Mouse (Mus musculus) embryonic facial prominence, embryonic 10.5 days (tissue): ENCODE measurements around the gene Lrmda. TPM values are rescaled to one million over a fixed set of nuclear protein-coding genes. Genes with fewer than 3 reads are reported as not detected.

Source experiments
- DNase-seq: peaks from one replicate; pipeline ENCODE4 v3.0.0-alpha.2; 2017; ENCODE audit warnings: low spot score
- H3K27ac ChIP-seq: fragments of 300-500 bp; sonication (generic); replicated peaks from 2 replicates; pipeline ENCODE4 v1.5.1; 2016; ENCODE audit warnings: mild to moderate bottlenecking
- H3K27me3 ChIP-seq: fragments of 300-500 bp; sonication (generic); replicated peaks from 2 replicates; pipeline ENCODE4 v1.6.1; 2016; ENCODE audit warnings: low read depth, mild to moderate bottlenecking; ENCODE audit not compliant: poor library complexity, severe bottlenecking
- H3K36me3 ChIP-seq: fragments of 300-500 bp; sonication (generic); replicated peaks from 2 replicates; pipeline ENCODE4 v1.6.1; 2016; ENCODE audit warnings: mild to moderate bottlenecking, moderate library complexity
- H3K4me1 ChIP-seq: fragments of 300-500 bp; sonication (generic); 2 replicates; pipeline ENCODE4 v1.6.1; 2016
- H3K4me3 ChIP-seq: fragments of 300-500 bp; sonication (generic); 2 replicates; pipeline ENCODE4 v1.5.1; 2016; ENCODE audit warnings: mild to moderate bottlenecking, moderate library complexity
- H3K9me3 ChIP-seq: fragments of 300-500 bp; sonication (generic); 2 replicates; pipeline ENCODE4 v1.6.1; 2016; ENCODE audit warnings: mild to moderate bottlenecking
- WGBS: fragments of 180-500 bp; shearing (Covaris S2); methylation state at CpG from one replicate; pipeline ENCODE4 v1.1.7; 2016; 5-methylcytosine and 5-hydroxymethylcytosine counted together
- polyA plus RNA-seq: library from polyadenylated mRNA; unstranded; fragments of >200 nt; fragmentation: Nextera tagmentation; extraction: Ambion mirVana; gene quantifications from 2 replicates; pipeline ENCODE4 v1.2.1, GENCODE M21; 2016

Lrmda gene
- polyA plus RNA-seq, 1 experiment from 2014 or later: 0.88 TPM

- Histone ChIP-seq H3K9me3 (no peaks in the 10 kb centered on the region), H3K27me3 (peaks cover 45% of the 10 kb centered on the region), H3K4me3 (no peak overlapping the region), H3K27ac (no peak overlapping the region), H3K4me1 (peaks cover 12% of the 10 kb centered on the region), H3K36me3 (no peaks in the 10 kb centered on the region)
- no peak for DNase-seq
- WGBS: 87% methylated on average over 4 of the region's 4 CpGs
Observed at GRCm38 (mm10) chr14:21999588-21999987, 19.9 kb upstream of the Lrmda start.

- Histone ChIP-seq H3K4me3 (no peak overlapping the region), H3K27ac (no peak overlapping the region), H3K4me1 (0 out of 2 replicates have a peak, but pooled peaks cover 6% of the 10 kb centered on the region), H3K9me3 (no peaks in the 10 kb centered on the region), H3K36me3 (no peaks in the 10 kb centered on the region), H3K27me3 (peaks cover 34% of the 10 kb centered on the region)
- no peak for DNase-seq
- 90% methylated on average over 1 of the region's 1 CpGs for WGBS
Observed at GRCm38 (mm10) chr14:22003231-22003630, 16.3 kb upstream of the Lrmda start.

GRCm38 (mm10) chr14:22003631-22004030 is 15.9 kb upstream of the Lrmda start:
- Histone ChIP-seq H3K36me3 (no peaks in the 10 kb centered on the region), H3K9me3 (no peaks in the 10 kb centered on the region), H3K4me1 (0 out of 2 replicates have a peak, but pooled peaks cover 6% of the 10 kb centered on the region), H3K27me3 (peaks cover 34% of the 10 kb centered on the region), H3K4me3 (no peak overlapping the region), H3K27ac (no peak overlapping the region)
- WGBS: 92% methylated on average over 4 of the region's 4 CpGs
- DNase-seq: no peak

GRCm38 (mm10) chr14:22004943-22005342 is 14.6 kb upstream of the Lrmda start:
- 23% methylated on average over 4 of the region's 4 CpGs for WGBS
- Histone ChIP-seq H3K4me1 (0 out of 2 replicates have a peak, but pooled peaks cover 6% of the 10 kb centered on the region), H3K4me3 (no peak overlapping the region), H3K9me3 (no peaks in the 10 kb centered on the region), H3K27me3 (peaks cover 28% of the 10 kb centered on the region), H3K36me3 (no peaks in the 10 kb centered on the region), H3K27ac (no peak overlapping the region)
- no peak for DNase-seq

- Histone ChIP-seq H3K4me3 (no peak overlapping the region), H3K27me3 (peaks cover 28% of the 10 kb centered on the region), H3K27ac (no peak overlapping the region), H3K4me1 (0 out of 2 replicates have a peak, but pooled peaks cover 6% of the 10 kb centered on the region), H3K36me3 (no peaks in the 10 kb centered on the region), H3K9me3 (no peaks in the 10 kb centered on the region)
- DNase-seq: no peak
- WGBS: 90% methylated on average over 6 of the region's 6 CpGs
Observed at GRCm38 (mm10) chr14:22007006-22007405, 12.5 kb upstream of the Lrmda start.

GRCm38 (mm10) chr14:22014315-22014714 is 5.2 kb upstream of the Lrmda start:
- H3K27ac ChIP-seq: no peak overlapping the region
- DNase-seq: no peak
- H3K27me3 ChIP-seq: peaks cover 56% of the 10 kb centered on the region
- no peaks in the 10 kb centered on the region for H3K36me3 ChIP-seq
- no peak overlapping the region for H3K4me3 ChIP-seq
- no peaks in the 10 kb centered on the region for H3K9me3 ChIP-seq
- 80% methylated on average over 5 of the region's 5 CpGs for WGBS
- peaks cover 3% of the 10 kb centered on the region for H3K4me1 ChIP-seq

- Histone ChIP-seq H3K4me1 (peaks cover 8% of the 10 kb centered on the region), H3K36me3 (no peaks in the 10 kb centered on the region), H3K27ac (no peak overlapping the region), H3K9me3 (no peaks in the 10 kb centered on the region), H3K4me3 (no peak overlapping the region), H3K27me3 (peaks cover 61% of the 10 kb centered on the region)
- WGBS: 63% methylated on average over 4 of the region's 4 CpGs
- no peak for DNase-seq
Observed at GRCm38 (mm10) chr14:22014781-22015180, 4.7 kb upstream of the Lrmda start.

- WGBS: 64% methylated on average over 5 of the region's 5 CpGs
- Histone ChIP-seq H3K27ac (no peak overlapping the region), H3K27me3 (peaks cover 75% of the 10 kb centered on the region)
Observed at GRCm38 (mm10) chr14:22017011-22017410, 2.5 kb upstream of the Lrmda start.

GRCm38 (mm10) chr14:22019949-22020845 is 685 bp downstream of the Lrmda start:
- peak overlapping the region; percentile 64 for H3K27ac ChIP-seq
- H3K4me1 ChIP-seq: peaks cover 16% of the 10 kb centered on the region
- 31% methylated on average over 12 of the region's 12 CpGs for WGBS
- H3K36me3 ChIP-seq: no peaks in the 10 kb centered on the region
- H3K4me3 ChIP-seq: peak overlapping the region; percentile 56
- DNase-seq: no peak
- no peaks in the 10 kb centered on the region for H3K9me3 ChIP-seq
- peaks cover 62% of the 10 kb centered on the region for H3K27me3 ChIP-seq

More at GRCm38 (mm10) chr14:22017011-22017410, 2.5 kb upstream of the Lrmda start:
- DNase-seq: no peak
- H3K4me3 ChIP-seq: no peak overlapping the region
- no peaks in the 10 kb centered on the region for H3K36me3 ChIP-seq
- H3K4me1 ChIP-seq: peaks cover 16% of the 10 kb centered on the region
- no peaks in the 10 kb centered on the region for H3K9me3 ChIP-seq

- peak; percentile 39 for DNase-seq
- Histone ChIP-seq H3K27me3 (peaks cover 57% of the 10 kb centered on the region), H3K36me3 (no peaks in the 10 kb centered on the region), H3K27ac (no peak overlapping the region), H3K9me3 (no peaks in the 10 kb centered on the region), H3K4me3 (no peak overlapping the region), H3K4me1 (peaks cover 16% of the 10 kb centered on the region)
- 10% methylated on average over 2 of the region's 2 CpGs for WGBS
Observed at GRCm38 (mm10) chr14:22020885-22021284, 1.4 kb downstream of the Lrmda start.

- 82% methylated on average over 4 of the region's 4 CpGs for WGBS
- no peak for DNase-seq
- Histone ChIP-seq H3K4me3 (no peak overlapping the region), H3K4me1 (peaks cover 16% of the 10 kb centered on the region), H3K27ac (no peak overlapping the region), H3K27me3 (peaks cover 31% of the 10 kb centered on the region), H3K36me3 (no peaks in the 10 kb centered on the region), H3K9me3 (no peaks in the 10 kb centered on the region)
Observed at GRCm38 (mm10) chr14:22023533-22023932, 4.0 kb downstream of the Lrmda start.

GRCm38 (mm10) chr14:22035900-22036299 is 16.4 kb downstream of the Lrmda start:
- peak; percentile 16 for DNase-seq
- H3K4me1 ChIP-seq: peaks cover 46% of the 10 kb centered on the region
- WGBS: 37% methylated on average over 3 of the region's 3 CpGs
- no peaks in the 10 kb centered on the region for H3K36me3 ChIP-seq
- peaks cover 32% of the 10 kb centered on the region for H3K27me3 ChIP-seq
- H3K9me3 ChIP-seq: no peaks in the 10 kb centered on the region
- peak overlapping the region; percentile 35; the same call in 1 of the 2 replicates for H3K27ac ChIP-seq
- no peak overlapping the region for H3K4me3 ChIP-seq

GRCm38 (mm10) chr14:22036338-22036737 is 16.8 kb downstream of the Lrmda start:
- H3K4me1 ChIP-seq: peaks cover 46% of the 10 kb centered on the region
- 0 out of 2 replicates have a peak overlapping the region, but pooled peaks have one; percentile 35 for H3K27ac ChIP-seq
- no peaks in the 10 kb centered on the region for H3K9me3 ChIP-seq
- no peak overlapping the region for H3K4me3 ChIP-seq
- no peak for DNase-seq
- peaks cover 36% of the 10 kb centered on the region for H3K27me3 ChIP-seq
- no peaks in the 10 kb centered on the region for H3K36me3 ChIP-seq
- WGBS: 44% methylated on average over 6 of the region's 6 CpGs
